Mouse (Mus musculus) forebrain, embryonic 16.5 days (tissue): ENCODE data around the gene Olfr125. TPM values are rescaled to one million over a fixed set of nuclear protein-coding genes. Genes with fewer than 3 reads are reported as not detected.

Experiments used
- ATAC-seq: fragments of 200-750 bp; cut with Nextera tagmentation; 2 replicates; pipeline ENCODE4 v1.8.0; 2017; ENCODE audit warnings: mild to moderate bottlenecking, moderate library complexity
- H3K27ac ChIP-seq: fragments of 300-500 bp; sonication (generic); 2 replicates; pipeline ENCODE4 v1.5.1; 2014; ENCODE audit warnings: low read length, control low read depth
- H3K27me3 ChIP-seq: fragments of 300-500 bp; sonication (generic); replicated peaks from 2 replicates; pipeline ENCODE4 v1.6.1; 2014; ENCODE audit warnings: low read length; ENCODE audit not compliant: control insufficient read depth, insufficient read depth
- H3K36me3 ChIP-seq: fragments of 300-500 bp; sonication (generic); 2 replicates; pipeline ENCODE4 v1.6.1; 2014; ENCODE audit not compliant: control insufficient read depth, insufficient read depth
- H3K4me1 ChIP-seq: fragments of 300-500 bp; sonication (generic); replicated peaks from 2 replicates; pipeline ENCODE4 v1.6.1; 2014; ENCODE audit warnings: low read length; ENCODE audit not compliant: control insufficient read depth, insufficient read depth
- H3K4me2 ChIP-seq: fragments of 300-500 bp; sonication (generic); 2 replicates; pipeline ENCODE4 v1.6.1; 2014; ENCODE audit warnings: mild to moderate bottlenecking, low read length, control low read depth
- H3K4me3 ChIP-seq: fragments of 300-500 bp; sonication (generic); replicated peaks from 2 replicates; pipeline ENCODE4 v1.5.1; 2014; ENCODE audit warnings: mild to moderate bottlenecking, low read length, control low read depth
- H3K9ac ChIP-seq: fragments of 300-500 bp; sonication (generic); replicated peaks from 2 replicates; pipeline ENCODE4 v1.6.1; 2014; ENCODE audit warnings: low read depth, low read length, control low read depth
- H3K9me3 ChIP-seq: fragments of 300-500 bp; sonication (generic); 2 replicates; pipeline ENCODE4 v1.6.1; 2016; ENCODE audit warnings: low read length; ENCODE audit not compliant: control insufficient read depth
- WGBS: fragments of 180-500 bp; shearing (Covaris S2); extraction: QIAGEN DNeasy Blood & Tissue Kit; methylation state at CpG from one replicate; pipeline ENCODE4 v1.1.7; 2014; 5-methylcytosine and 5-hydroxymethylcytosine counted together
- polyA plus RNA-seq: library from polyadenylated mRNA; unstranded; fragments of >200 nt; fragmentation: Nextera tagmentation; extraction: Ambion mirVana; gene quantifications from 2 replicates; pipeline ENCODE4 v1.2.1, GENCODE M21; 2015

The Olfr125 gene
- 0.06 TPM in 1 of 2 replicates, not detected in the other for polyA plus RNA-seq

- H3K27ac ChIP-seq: no peak within 1 kb of the TSS
- H3K27me3 ChIP-seq: no peaks in the 10 kb centered on the region
- H3K4me2 ChIP-seq: no peak within 1 kb of the TSS
- ATAC-seq: no peak
- H3K36me3 ChIP-seq: no peaks in the 10 kb centered on the region
- no peaks in the 10 kb centered on the region for H3K4me1 ChIP-seq
- no peak within 1 kb of the TSS for H3K4me3 ChIP-seq
- H3K9ac ChIP-seq: no peak within 1 kb of the TSS
- H3K9me3 ChIP-seq: no peaks in the 10 kb centered on the region
These were observed at the start of gene Olfr125 for GRCm38 (mm10) chr17:37832649-37833048. Olfr125 (plus strand) TSS chr17:37832949.

DNA sequence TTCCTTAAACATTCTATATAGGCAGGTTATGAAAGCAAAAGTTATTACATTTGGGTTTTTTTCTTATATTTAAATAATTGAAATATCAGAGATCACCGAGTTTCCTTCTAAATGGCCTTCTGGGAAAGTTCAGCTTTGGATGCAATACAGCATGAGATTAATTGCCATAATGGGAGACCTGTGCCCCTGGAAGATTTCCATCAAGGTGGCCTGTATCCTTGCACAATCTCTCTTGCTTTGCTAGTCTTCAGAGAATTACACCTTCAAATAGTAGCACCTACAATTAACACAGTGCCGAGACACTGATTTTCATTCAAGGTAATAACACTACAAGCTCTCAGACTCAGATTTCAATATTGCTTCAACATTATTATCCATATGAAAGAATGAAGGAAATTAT is 39.5 kb upstream of the Olfr125 start, which contains the start of gene Olfr123:
Gene Olfr123 (plus strand): TSS at position 301 of the 400 bp plus-strand sequence.
- H3K9ac ChIP-seq: no peak within 1 kb of the TSS
- H3K4me1 ChIP-seq: no peaks in the 10 kb centered on the region
- H3K36me3 ChIP-seq: no peaks in the 10 kb centered on the region
- no peaks in the 10 kb centered on the region for H3K27me3 ChIP-seq
- ATAC-seq: no peak
- H3K4me3 ChIP-seq: no peak within 1 kb of the TSS
- no peaks in the 10 kb centered on the region for H3K9me3 ChIP-seq
- no peak within 1 kb of the TSS for H3K4me2 ChIP-seq
- 96% methylated on average over 2 of the region's 2 CpGs for WGBS
- no peak within 1 kb of the TSS for H3K27ac ChIP-seq

DNA sequence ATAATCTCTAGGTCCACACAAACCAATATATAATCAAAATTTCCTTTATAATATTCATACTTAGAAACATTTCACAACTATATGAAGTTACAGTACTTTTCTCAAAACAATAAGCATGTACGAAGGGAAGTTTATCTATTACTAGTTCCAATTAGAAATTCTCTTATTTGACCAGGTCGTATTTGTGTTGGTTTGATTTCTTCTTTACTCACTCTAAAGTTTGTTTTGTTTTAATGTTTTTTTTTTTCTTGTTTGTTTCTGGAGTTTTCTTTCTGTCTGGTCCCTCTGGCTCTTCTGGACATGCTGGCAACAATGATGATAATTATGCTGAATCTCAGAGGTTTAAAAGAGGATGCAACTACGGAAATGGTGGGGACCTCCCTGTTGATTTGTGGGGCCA is 33.2 kb upstream of the Olfr125 start, which contains the start of gene Olfr124:
Gene Olfr124 (plus strand): TSS at position 301 of the 400 bp plus-strand sequence.
- H3K4me2 ChIP-seq: no peak within 1 kb of the TSS

DNA sequence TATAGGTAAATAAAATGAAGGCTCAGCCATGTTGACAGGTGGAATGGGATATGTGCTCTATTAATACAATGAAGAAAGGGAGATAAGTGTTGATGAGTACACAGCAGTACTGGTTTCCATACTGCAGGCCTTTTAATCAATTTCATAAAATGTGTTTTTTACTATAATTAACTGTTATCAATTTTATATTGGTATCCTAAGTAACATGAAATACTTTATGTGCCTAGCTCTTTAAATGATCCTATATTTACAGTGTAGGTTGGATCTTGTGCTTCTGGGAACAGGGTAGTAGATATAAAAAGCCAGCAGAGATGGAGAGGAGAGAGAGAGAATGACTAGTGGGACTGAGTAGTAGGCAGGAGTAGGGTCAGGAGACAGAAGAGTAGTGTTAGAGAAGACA is 14.4 kb downstream of the Olfr125 start, which contains the start of gene Olfr126:
Gene Olfr126 (plus strand): TSS at position 301 of the 400 bp plus-strand sequence.
- Histone ChIP-seq H3K36me3 (no peaks in the 10 kb centered on the region), H3K27me3 (no peaks in the 10 kb centered on the region), H3K9ac (no peak within 1 kb of the TSS), H3K4me3 (no peak within 1 kb of the TSS), H3K9me3 (no peaks in the 10 kb centered on the region), H3K4me1 (no peaks in the 10 kb centered on the region), H3K27ac (no peak within 1 kb of the TSS), H3K4me2 (no peak within 1 kb of the TSS)
- no peak for ATAC-seq

More for the DNA sequence above, 33.2 kb upstream of the Olfr125 start, which contains the start of gene Olfr124:
- Histone ChIP-seq H3K9me3 (no peaks in the 10 kb centered on the region), H3K27ac (no peak within 1 kb of the TSS), H3K9ac (no peak within 1 kb of the TSS), H3K36me3 (no peaks in the 10 kb centered on the region), H3K4me1 (no peaks in the 10 kb centered on the region), H3K4me3 (no peak within 1 kb of the TSS), H3K27me3 (no peaks in the 10 kb centered on the region)
- no peak for ATAC-seq
- 86% methylated on average over 3 of the region's 3 CpGs for WGBS

DNA sequence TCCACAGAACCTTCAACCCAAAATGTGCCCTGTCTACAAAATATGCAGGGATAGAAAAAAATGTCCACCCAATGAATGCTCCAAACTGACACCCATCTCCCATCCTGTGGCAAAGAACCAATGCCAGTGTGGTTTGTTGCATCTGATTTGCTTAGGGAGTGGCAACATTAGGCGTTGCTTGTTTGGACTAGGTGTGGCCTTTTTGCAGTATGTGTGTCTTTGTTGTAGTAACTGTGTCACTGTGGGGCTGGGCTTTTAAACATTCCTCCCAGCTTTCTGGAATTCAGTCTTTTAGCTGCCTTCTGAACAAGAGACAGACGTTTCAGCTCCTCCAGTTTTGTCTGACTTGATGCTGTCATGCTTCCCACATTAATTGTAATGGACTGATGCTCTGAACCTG is 31.2 kb downstream of the Olfr125 start:
- Histone ChIP-seq H3K27me3 (no peaks in the 10 kb centered on the region), H3K4me1 (no peaks in the 10 kb centered on the region), H3K9ac (no peak overlapping the region), H3K36me3 (no peaks in the 10 kb centered on the region), H3K4me3 (no peak overlapping the region), H3K27ac (no peak overlapping the region), H3K9me3 (0 out of 2 replicates have a peak, but pooled peaks cover 3% of the 10 kb centered on the region), H3K4me2 (no peak overlapping the region)
- no peak for ATAC-seq
- 73% methylated on average over 2 of the region's 2 CpGs for WGBS

GRCm38 (mm10) chr17:37869676-37870205 is 37.0 kb downstream of the Olfr125 start:
- Histone ChIP-seq H3K9ac (no peak overlapping the region), H3K27ac (no peak overlapping the region), H3K36me3 (no peaks in the 10 kb centered on the region), H3K9me3 (no peaks in the 10 kb centered on the region), H3K27me3 (no peaks in the 10 kb centered on the region), H3K4me1 (no peaks in the 10 kb centered on the region; the same call in 1 of the 2 replicates), H3K4me3 (no peak overlapping the region), H3K4me2 (no peak overlapping the region)
- 20% methylated on average over 8 of the region's 8 CpGs for WGBS
- no peak for ATAC-seq

- WGBS: 86% methylated on average over 3 of the region's 3 CpGs
- no peaks in the 10 kb centered on the region; the same call in 1 of the 2 replicates for H3K4me1 ChIP-seq
- H3K9me3 ChIP-seq: no peaks in the 10 kb centered on the region
- ATAC-seq: no peak
- no peaks in the 10 kb centered on the region for H3K36me3 ChIP-seq
- no peak overlapping the region for H3K4me2 ChIP-seq
- no peak overlapping the region for H3K4me3 ChIP-seq
- no peak overlapping the region for H3K27ac ChIP-seq
- H3K9ac ChIP-seq: no peak overlapping the region
- no peaks in the 10 kb centered on the region for H3K27me3 ChIP-seq
These were observed 41.1 kb downstream of the Olfr125 start for GRCm38 (mm10) chr17:37873830-37874229.

Other genes with a start within 250 kb of the Olfr125 start
- gene Olfr114, start 240.2 kb upstream of the Olfr125 start, polyA plus RNA-seq: not detected in 2 replicates
- gene Olfr115, start 205.8 kb upstream of the Olfr125 start, polyA plus RNA-seq: not detected in 2 replicates
- not detected in 2 replicates for gene Olfr116, start 205.8 kb upstream of the Olfr125 start, polyA plus RNA-seq
- gene Olfr117, start 169.2 kb upstream of the Olfr125 start, polyA plus RNA-seq: not detected in 2 replicates
- not detected in 2 replicates for gene Olfr118, start 166.0 kb upstream of the Olfr125 start, polyA plus RNA-seq
- not detected in 2 replicates for gene Olfr119, start 136.4 kb upstream of the Olfr125 start, polyA plus RNA-seq
- not detected in 2 replicates for gene Olfr120, start 111.1 kb upstream of the Olfr125 start, polyA plus RNA-seq
- gene Olfr121, start 84.1 kb upstream of the Olfr125 start, polyA plus RNA-seq: not detected in 2 replicates
- not detected in 2 replicates for gene Olfr122, start 64.3 kb upstream of the Olfr125 start, polyA plus RNA-seq
- gene Olfr123, start 39.4 kb upstream of the Olfr125 start, polyA plus RNA-seq: not detected in 2 replicates
- not detected in 2 replicates for gene Olfr124, start 33.1 kb upstream of the Olfr125 start, polyA plus RNA-seq
- not detected in 2 replicates for gene Olfr126, start 14.5 kb downstream of the Olfr125 start, polyA plus RNA-seq
- gene Olfr127, start 67.5 kb downstream of the Olfr125 start, polyA plus RNA-seq: not detected in 2 replicates
- gene Olfr128, start 87.6 kb downstream of the Olfr125 start, polyA plus RNA-seq: not detected in 2 replicates
- gene Olfr761, start 120.1 kb downstream of the Olfr125 start, polyA plus RNA-seq: not detected in 2 replicates
- gene Olfr129, start 227.1 kb downstream of the Olfr125 start, polyA plus RNA-seq: not detected in 2 replicates
- gene Olfr130, start 231.0 kb downstream of the Olfr125 start, polyA plus RNA-seq: not detected in 2 replicates